ENCODE assay signal across 8 mouse cellular contexts in the genomic region with DNA sequence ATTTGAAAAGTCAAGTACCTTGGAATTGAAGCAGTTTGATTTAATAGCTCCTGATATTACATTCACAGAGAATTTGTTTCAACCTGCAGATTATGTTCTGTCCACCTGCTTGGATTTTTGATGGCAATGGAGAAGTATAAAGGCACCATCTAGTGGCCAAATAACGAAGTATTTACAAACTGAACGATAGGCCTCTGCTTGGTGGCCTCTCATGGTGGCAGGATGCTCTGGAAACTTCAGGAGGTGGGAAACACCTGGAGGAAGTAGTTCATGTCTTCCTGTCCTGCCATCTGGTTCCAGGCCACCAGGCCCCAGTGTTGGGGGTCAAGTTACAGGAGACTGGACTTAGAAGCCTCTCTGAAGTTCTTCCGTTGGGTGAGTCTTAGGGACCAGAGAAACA. TPM values are rescaled to one million over a fixed set of nuclear protein-coding genes. Genes with fewer than 3 reads are reported as not detected.
DNase-seq lines count a peak whose midpoint lies in the region; ATAC-seq and TF ChIP-seq lines count a peak whose summit lies in the region.

No protein-coding gene starts in this region.

- no peaks in the 10 kb centered on the region for H3K36me3 ChIP-seq in ES-Bruce4 (ENCODE audit: control insufficient read depth, insufficient read depth, low read length, poor library complexity, severe bottlenecking)
- no peaks in the 10 kb centered on the region for H3K36me3 ChIP-seq in hindbrain, embryonic 16.5 days (ENCODE audit: control insufficient read depth, insufficient read depth, low read length)
- H3K36me3 ChIP-seq in limb, embryonic 14.5 days (ENCODE audit: control insufficient read depth, insufficient read depth, low read length): no peaks in the 10 kb centered on the region

- peak; percentile 5 for DNase-seq in kidney, adult 18-20 months
- no peak for DNase-seq in kidney, adult 11 months
- peak; percentile 62 for DNase-seq in brain, adult 2 months (ENCODE audit: low read depth, low spot score)
- DNase-seq in limb, embryonic 14.5 days (ENCODE audit: low spot score): peak; percentile 66
- DNase-seq in urinary bladder, postnatal 4 days (ENCODE audit: low spot score in 2 of 2): no peak

- H3K4me3 ChIP-seq in ES-Bruce4 (ENCODE audit: low read depth, low read length): no peak overlapping the region
- no peak overlapping the region for H3K4me3 ChIP-seq in hindbrain, embryonic 16.5 days (ENCODE audit: low read length)
- no peak overlapping the region for H3K4me3 ChIP-seq in limb, embryonic 14.5 days (replicated peaks; ENCODE audit: low read length)

- TF ChIP-seq POLR2A in ES-Bruce4 (IDR thresholded peaks at IDR 0.05; ENCODE audit: insufficient read depth, low read length): no peak
- no peak for TF ChIP-seq POLR2A in limb, embryonic 14.5 days (IDR thresholded peaks at IDR 0.05; ENCODE audit: borderline replicate concordance, extremely low read depth, insufficient read depth, insufficient read length)

- TF ChIP-seq EP300 in ES-Bruce4 (IDR thresholded peaks at IDR 0.05; ENCODE audit: insufficient read depth, low read depth, low read length): no peak

- TF ChIP-seq CTCF in ES-Bruce4 (IDR thresholded peaks at IDR 0.05; ENCODE audit: low read depth, low read length): peak; percentile 11

- no peaks in the 10 kb centered on the region for H3K27me3 ChIP-seq in ES-Bruce4 (ENCODE audit: control insufficient read depth, insufficient read depth, low read length, poor library complexity, severe bottlenecking)
- no peaks in the 10 kb centered on the region for H3K27me3 ChIP-seq in hindbrain, embryonic 16.5 days (replicated peaks; ENCODE audit: control insufficient read depth, insufficient read depth, low read length)
- no peaks in the 10 kb centered on the region for H3K27me3 ChIP-seq in limb, embryonic 14.5 days (ENCODE audit: control insufficient read depth, insufficient read depth, low read length)

- no peaks in the 10 kb centered on the region; the same call in 1 of the 2 replicates for H3K9me3 ChIP-seq in ES-Bruce4 (replicated peaks; ENCODE audit: control insufficient read depth, insufficient read depth, low read length, poor library complexity, severe bottlenecking)
- no peaks in the 10 kb centered on the region for H3K9me3 ChIP-seq in hindbrain, embryonic 16.5 days (ENCODE audit: control insufficient read depth, low read length)
- H3K9me3 ChIP-seq in limb, embryonic 14.5 days (ENCODE audit: control insufficient read depth, low read length): no peaks in the 10 kb centered on the region

- no peak overlapping the region for H3K27ac ChIP-seq in ES-Bruce4 (ENCODE audit: insufficient read depth, low read length)
- no peak overlapping the region for H3K27ac ChIP-seq in hindbrain, embryonic 16.5 days (ENCODE audit: low read depth, low read length)
- H3K27ac ChIP-seq in limb, embryonic 14.5 days (replicated peaks; ENCODE audit: low read depth, low read length): no peak overlapping the region

- H3K4me1 ChIP-seq in ES-Bruce4 (ENCODE audit: control insufficient read depth, insufficient read depth, low read length): no peaks in the 10 kb centered on the region
- H3K4me1 ChIP-seq in hindbrain, embryonic 16.5 days (ENCODE audit: control insufficient read depth, insufficient read depth, low read depth, low read length): no peaks in the 10 kb centered on the region
- no peaks in the 10 kb centered on the region for H3K4me1 ChIP-seq in limb, embryonic 14.5 days (ENCODE audit: control insufficient read depth, insufficient read depth, low read length)

- WGBS in hindbrain, embryonic 16.5 days: 30% methylated on average over 3 of the region's 3 CpGs
- 22% methylated on average over 3 of the region's 3 CpGs for WGBS in limb, embryonic 14.5 days

- no peak overlapping the region for H3K4me2 ChIP-seq in hindbrain, embryonic 16.5 days (ENCODE audit: low read length)
- no peak overlapping the region for H3K4me2 ChIP-seq in limb, embryonic 14.5 days (replicated peaks; ENCODE audit: low read depth, low read length, severe bottlenecking)

- H3K9ac ChIP-seq in ES-Bruce4 (ENCODE audit: low read depth, poor library complexity, severe bottlenecking): no peak overlapping the region
- no peak overlapping the region for H3K9ac ChIP-seq in hindbrain, embryonic 16.5 days (ENCODE audit: low read depth, low read length)
- H3K9ac ChIP-seq in limb, embryonic 14.5 days (ENCODE audit: low read depth, low read length, severe bottlenecking): no peak overlapping the region

- ATAC-seq in hindbrain, embryonic 16.5 days: peak; percentile 58; the same call in 1 of the 2 replicates
- ATAC-seq in limb, embryonic 14.5 days (ENCODE audit: low FRiP score, low read depth): no peak
- ATAC-seq in inflammation-experienced regulatory T-cells, adult 6 months: no peak

RNA-seq across cellular contexts. Expression of gene F11, which starts 23.5 kb away (rescaled TPM):
- not detected in 2 replicates for polyA plus RNA-seq in ES-Bruce4 (2011; ENCODE audit: insufficient read depth, insufficient read length, low read depth, missing spikeins)
- not detected in 2 replicates for polyA plus RNA-seq in hindbrain, embryonic 16.5 days (2015; fragmentation: Nextera tagmentation; extraction: Ambion mirVana)
- 0.04 TPM in 1 of 2 replicates, not detected in the other for polyA plus RNA-seq in limb, embryonic 14.5 days (2012; rRNA removed)
- polyA plus RNA-seq in limb, embryonic 14.5 days (2014; fragmentation: Nextera tagmentation; extraction: Ambion mirVana): not detected in 2 replicates
- polyA plus RNA-seq in inflammation-experienced regulatory T-cells, adult 6 months (2017; shearing (Covaris generic)): not detected

RNA-seq across cellular contexts. Expression of gene Klkb1, which starts 56.4 kb away (rescaled TPM):
- polyA plus RNA-seq in ES-Bruce4 (2011; ENCODE audit: insufficient read depth, insufficient read length, low read depth, missing spikeins): 0.12 TPM in 1 of 2 replicates, not detected in the other
- 0.06 TPM in 1 of 2 replicates, not detected in the other for polyA plus RNA-seq in hindbrain, embryonic 16.5 days (2015; fragmentation: Nextera tagmentation; extraction: Ambion mirVana)
- 0.01 TPM in 2 replicates for polyA plus RNA-seq in limb, embryonic 14.5 days (2012; rRNA removed)
- polyA plus RNA-seq in limb, embryonic 14.5 days (2014; fragmentation: Nextera tagmentation; extraction: Ambion mirVana): not detected in 2 replicates
- under 1 TPM in 2 of 3 experiments, not detected in 1; 0.13 to 0.34 TPM for polyA plus RNA-seq in inflammation-experienced regulatory T-cells, adult 6 months (2017; shearing (Covaris generic))

Comparison
In these comparisons a context has a peak if more than half of its experiments do, and no peak if none do; other contexts are left out.
1. DNase-seq: peak in kidney, adult 18-20 months (single experiment), brain, adult 2 months (single experiment) and limb, embryonic 14.5 days (single experiment); none in kidney, adult 11 months (single experiment) and urinary bladder, postnatal 4 days (0 of 2).